Mouse (Mus musculus): ENCODE measurements around the gene Bsg. TPM values are rescaled to one million over a fixed set of nuclear protein-coding genes. Genes with fewer than 3 reads are reported as not detected.

The Bsg gene
- polyA plus RNA-seq, 1 experiment from 2014 or later, result 992 TPM

DNA sequence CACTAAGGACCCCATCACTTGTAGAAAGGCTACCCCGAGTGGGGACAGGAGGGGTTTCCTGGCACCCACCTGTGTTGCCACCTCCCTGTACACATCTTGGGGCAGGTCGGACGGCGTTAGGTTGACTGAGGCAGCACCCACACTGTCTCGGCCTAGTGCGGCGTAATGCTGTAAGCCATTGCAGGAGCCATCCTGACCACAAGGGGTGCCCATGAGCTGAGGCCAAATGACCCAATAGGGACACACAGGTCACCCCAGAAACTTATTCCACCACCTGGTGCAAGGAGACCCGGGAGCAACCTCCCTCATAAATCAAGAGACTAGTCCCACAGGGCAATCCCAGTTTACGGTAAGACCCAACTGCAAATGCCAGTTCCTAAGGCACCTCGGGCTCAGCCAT, 34.0 kb downstream of the Bsg start:
- Histone ChIP-seq H3K4me3 (ENCODE audit: low read depth, low read length) (no peak overlapping the region), H3K27me3 (replicated peaks; ENCODE audit: control insufficient read depth, insufficient read depth, low read length) (0 out of 2 replicates have a peak, but pooled peaks cover 4% of the 10 kb centered on the region), H3K27ac (ENCODE audit: low read depth, low read length) (no peak overlapping the region), H3K36me3 (ENCODE audit: control insufficient read depth, insufficient read depth, low read length) (peaks cover 83% of the 10 kb centered on the region), H3K9ac (ENCODE audit: low read depth, low read length) (no peak overlapping the region), H3K4me1 (replicated peaks; ENCODE audit: control insufficient read depth, insufficient read depth, low read length) (no peaks in the 10 kb centered on the region), H3K4me2 (no peak overlapping the region), H3K9me3 (ENCODE audit: control insufficient read depth, low read length) (peaks cover 11% of the 10 kb centered on the region; the same call in 1 of the 2 replicates)
- no peak for ATAC-seq (replicated peaks; ENCODE audit: low FRiP score)
- no peak for DNase-seq (ENCODE audit: low spot score)
- WGBS, result 93% methylated on average over 10 of the region's 10 CpGs

DNA sequence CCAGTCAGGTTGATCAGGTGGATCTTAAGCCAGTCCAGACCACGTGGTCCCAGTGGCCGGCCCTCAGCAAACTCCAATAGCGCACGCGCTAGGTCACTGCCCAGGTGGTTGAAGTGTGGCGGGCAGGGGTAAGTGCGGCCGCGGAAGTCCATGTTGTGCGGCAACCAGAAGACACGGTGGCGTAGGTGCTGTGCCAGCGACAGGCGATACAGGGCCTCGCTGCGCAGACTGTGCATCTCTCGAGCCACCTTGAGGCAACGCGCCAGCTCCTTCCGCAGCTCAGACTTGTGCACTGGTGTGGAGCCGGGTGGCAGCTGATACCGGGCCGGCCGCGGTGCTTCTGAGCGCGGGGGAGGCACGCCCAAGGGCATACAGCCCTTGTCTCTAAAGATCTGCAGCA, 34.9 kb downstream of the Bsg start:
- H3K9me3 ChIP-seq (ENCODE audit: control insufficient read depth, low read length), result peaks cover 11% of the 10 kb centered on the region; the same call in 1 of the 2 replicates
- 95% methylated on average over 28 of the region's 28 CpGs for WGBS
- no peak for ATAC-seq (replicated peaks; ENCODE audit: low FRiP score)

DNA sequence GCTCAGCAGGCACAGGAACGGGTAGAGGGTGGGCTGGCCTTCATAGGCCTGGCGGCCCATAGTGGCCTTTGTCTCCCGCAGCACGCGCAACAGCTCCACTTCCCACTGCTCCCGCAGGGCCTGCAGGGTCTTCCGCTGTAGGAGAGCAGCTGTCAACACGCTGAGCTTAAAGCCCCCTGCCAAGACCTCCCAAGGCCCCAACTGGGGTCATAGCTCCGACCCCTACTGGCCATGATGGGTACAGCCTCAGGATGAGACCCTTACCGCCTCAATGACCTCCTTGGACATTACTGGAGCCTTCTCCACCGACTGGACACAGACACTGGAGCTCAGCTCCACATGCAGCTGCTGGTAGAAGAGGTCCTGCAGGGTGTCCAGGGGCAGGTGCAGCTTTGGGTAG, 36.6 kb downstream of the Bsg start:
- ATAC-seq (replicated peaks; ENCODE audit: low FRiP score) (no peak), DNase-seq (ENCODE audit: low spot score) (no peak)
- Histone ChIP-seq H3K9ac (ENCODE audit: low read depth, low read length) (no peak overlapping the region), H3K27ac (ENCODE audit: low read depth, low read length) (no peak overlapping the region), H3K4me3 (ENCODE audit: low read depth, low read length) (no peak overlapping the region), H3K27me3 (replicated peaks; ENCODE audit: control insufficient read depth, insufficient read depth, low read length) (0 out of 2 replicates have a peak, but pooled peaks cover under 1% of the 10 kb centered on the region), H3K4me1 (replicated peaks; ENCODE audit: control insufficient read depth, insufficient read depth, low read length) (peaks cover 6% of the 10 kb centered on the region; the same call in 1 of the 2 replicates), H3K4me2 (no peak overlapping the region), H3K36me3 (ENCODE audit: control insufficient read depth, insufficient read depth, low read length) (peaks cover 75% of the 10 kb centered on the region), H3K9me3 (ENCODE audit: control insufficient read depth, low read length) (peaks cover 11% of the 10 kb centered on the region; the same call in 1 of the 2 replicates)
- WGBS, result 81% methylated on average over 11 of the region's 11 CpGs

More for the DNA sequence above, 34.9 kb downstream of the Bsg start:
- Histone ChIP-seq H3K27ac (ENCODE audit: low read depth, low read length) (no peak overlapping the region), H3K4me2 (no peak overlapping the region), H3K4me3 (ENCODE audit: low read depth, low read length) (no peak overlapping the region), H3K36me3 (ENCODE audit: control insufficient read depth, insufficient read depth, low read length) (peaks cover 87% of the 10 kb centered on the region), H3K9ac (ENCODE audit: low read depth, low read length) (no peak overlapping the region), H3K4me1 (replicated peaks; ENCODE audit: control insufficient read depth, insufficient read depth, low read length) (no peaks in the 10 kb centered on the region), H3K27me3 (replicated peaks; ENCODE audit: control insufficient read depth, insufficient read depth, low read length) (0 out of 2 replicates have a peak, but pooled peaks cover 4% of the 10 kb centered on the region)
- DNase-seq (ENCODE audit: low spot score), result no peak

DNA sequence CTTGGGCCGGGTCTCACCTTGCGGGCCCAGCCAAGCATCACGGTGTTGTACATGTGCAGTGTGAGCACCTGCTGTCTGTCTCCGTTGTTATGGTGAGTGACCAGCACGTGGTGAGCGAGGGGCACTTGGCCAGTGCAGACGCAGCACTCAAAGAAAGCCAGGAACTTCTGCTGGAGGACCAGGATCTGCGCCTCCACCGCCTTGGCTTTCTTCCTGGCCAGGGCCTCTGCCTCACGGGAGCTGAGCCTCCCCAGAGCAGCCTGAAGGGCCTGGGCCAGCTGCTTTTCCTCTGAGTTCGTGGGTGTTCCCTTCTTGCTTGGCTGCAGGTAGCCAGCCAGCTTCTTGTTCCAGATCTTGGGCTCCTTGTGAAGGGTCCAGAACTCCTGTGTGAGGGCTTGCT, 38.9 kb downstream of the Bsg start:
- Histone ChIP-seq H3K27me3 (replicated peaks; ENCODE audit: control insufficient read depth, insufficient read depth, low read length) (no peaks in the 10 kb centered on the region), H3K27ac (ENCODE audit: low read depth, low read length) (no peak overlapping the region), H3K4me3 (ENCODE audit: low read depth, low read length) (no peak overlapping the region), H3K9me3 (ENCODE audit: control insufficient read depth, low read length) (peaks cover 9% of the 10 kb centered on the region; the same call in 1 of the 2 replicates), H3K36me3 (ENCODE audit: control insufficient read depth, insufficient read depth, low read length) (peaks cover 52% of the 10 kb centered on the region), H3K4me2 (no peak overlapping the region), H3K9ac (ENCODE audit: low read depth, low read length) (no peak overlapping the region), H3K4me1 (replicated peaks; ENCODE audit: control insufficient read depth, insufficient read depth, low read length) (peaks cover 6% of the 10 kb centered on the region)
- WGBS, result 93% methylated on average over 11 of the region's 11 CpGs
- no peak for DNase-seq (ENCODE audit: low spot score)
- no peak for ATAC-seq (replicated peaks; ENCODE audit: low FRiP score)

DNA sequence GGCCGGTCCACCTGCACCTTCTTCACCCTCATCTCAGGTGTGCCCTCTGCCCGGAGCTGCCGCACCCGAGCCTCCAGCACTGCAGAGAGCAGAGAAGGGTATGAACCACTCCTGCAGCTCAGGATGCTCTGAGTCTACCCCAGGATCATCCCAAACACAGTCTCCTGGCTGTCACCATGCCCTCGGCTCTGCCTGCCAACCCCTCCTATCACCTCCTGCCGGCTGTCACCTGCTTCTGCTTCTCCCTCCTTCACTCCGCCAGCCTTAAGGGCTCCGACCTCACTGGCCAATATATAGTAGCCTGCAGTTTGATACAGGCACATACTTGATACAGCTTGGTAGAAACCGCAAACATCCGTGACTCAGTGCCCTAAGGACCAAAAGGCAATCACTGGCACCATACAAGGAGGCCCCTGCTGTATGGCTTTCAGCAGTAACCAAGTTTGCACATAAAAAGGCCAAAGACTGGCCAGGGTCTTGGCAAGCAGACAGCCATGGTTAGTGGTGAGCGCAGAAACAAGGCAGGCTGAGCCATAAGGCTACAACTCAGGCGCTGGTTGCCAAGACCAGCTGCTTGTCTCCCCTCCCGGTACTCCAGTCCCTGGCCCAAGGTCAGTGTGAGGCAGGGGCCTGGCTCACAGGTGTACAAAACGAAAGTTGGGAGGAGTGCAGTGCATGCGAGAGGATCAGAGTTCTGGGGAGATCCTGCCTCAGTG, 39.5 kb downstream of the Bsg start:
- ATAC-seq (replicated peaks; ENCODE audit: low FRiP score), result no peak
- DNase-seq (ENCODE audit: low spot score), result no peak
- H3K9ac ChIP-seq (ENCODE audit: low read depth, low read length), result no peak overlapping the region
- H3K4me3 ChIP-seq (ENCODE audit: low read depth, low read length), result no peak overlapping the region
- H3K27ac ChIP-seq (ENCODE audit: low read depth, low read length), result no peak overlapping the region
- H3K4me1 ChIP-seq (replicated peaks; ENCODE audit: control insufficient read depth, insufficient read depth, low read length), result peaks cover 6% of the 10 kb centered on the region
- H3K9me3 ChIP-seq (ENCODE audit: control insufficient read depth, low read length), result peaks cover 6% of the 10 kb centered on the region; the same call in 1 of the 2 replicates
- no peaks in the 10 kb centered on the region for H3K27me3 ChIP-seq (replicated peaks; ENCODE audit: control insufficient read depth, insufficient read depth, low read length)
- H3K36me3 ChIP-seq (ENCODE audit: control insufficient read depth, insufficient read depth, low read length), result peaks cover 46% of the 10 kb centered on the region
- 95% methylated on average over 15 of the region's 15 CpGs for WGBS
- no peak overlapping the region for H3K4me2 ChIP-seq

DNA sequence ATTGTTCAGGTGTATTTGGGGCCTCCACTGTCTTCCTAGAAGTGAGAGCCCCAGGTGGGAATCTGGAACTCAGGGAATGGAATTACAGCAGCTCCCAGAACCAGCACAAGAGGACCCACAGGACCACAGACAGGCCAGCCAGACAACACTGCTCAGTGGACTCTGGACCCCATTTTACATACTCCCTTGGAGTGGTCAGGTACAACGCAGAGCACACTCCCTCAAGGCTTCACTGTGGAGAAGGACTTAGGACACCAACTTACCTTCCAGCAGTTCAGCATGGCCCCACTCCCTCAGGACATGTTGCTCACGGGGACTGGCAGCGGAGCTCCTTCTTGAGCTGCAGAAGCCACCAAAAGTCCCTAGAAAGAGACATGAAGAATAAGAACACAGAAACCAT, 41.1 kb downstream of the Bsg start:
- Histone ChIP-seq H3K4me1 (replicated peaks; ENCODE audit: control insufficient read depth, insufficient read depth, low read length) (peaks cover 9% of the 10 kb centered on the region), H3K9me3 (ENCODE audit: control insufficient read depth, low read length) (no peaks in the 10 kb centered on the region), H3K9ac (ENCODE audit: low read depth, low read length) (no peak overlapping the region; the same call in 1 of the 2 replicates), H3K36me3 (ENCODE audit: control insufficient read depth, insufficient read depth, low read length) (peaks cover 30% of the 10 kb centered on the region), H3K4me2 (peak overlapping the region; percentile 65), H3K4me3 (ENCODE audit: low read depth, low read length) (peak overlapping the region; percentile 68), H3K27ac (ENCODE audit: low read depth, low read length) (no peak overlapping the region), H3K27me3 (replicated peaks; ENCODE audit: control insufficient read depth, insufficient read depth, low read length) (no peaks in the 10 kb centered on the region)
- DNase-seq (ENCODE audit: low spot score), result no peak
- ATAC-seq (replicated peaks; ENCODE audit: low FRiP score), result no peak
- WGBS, result 90% methylated on average over 3 of the region's 3 CpGs

DNA sequence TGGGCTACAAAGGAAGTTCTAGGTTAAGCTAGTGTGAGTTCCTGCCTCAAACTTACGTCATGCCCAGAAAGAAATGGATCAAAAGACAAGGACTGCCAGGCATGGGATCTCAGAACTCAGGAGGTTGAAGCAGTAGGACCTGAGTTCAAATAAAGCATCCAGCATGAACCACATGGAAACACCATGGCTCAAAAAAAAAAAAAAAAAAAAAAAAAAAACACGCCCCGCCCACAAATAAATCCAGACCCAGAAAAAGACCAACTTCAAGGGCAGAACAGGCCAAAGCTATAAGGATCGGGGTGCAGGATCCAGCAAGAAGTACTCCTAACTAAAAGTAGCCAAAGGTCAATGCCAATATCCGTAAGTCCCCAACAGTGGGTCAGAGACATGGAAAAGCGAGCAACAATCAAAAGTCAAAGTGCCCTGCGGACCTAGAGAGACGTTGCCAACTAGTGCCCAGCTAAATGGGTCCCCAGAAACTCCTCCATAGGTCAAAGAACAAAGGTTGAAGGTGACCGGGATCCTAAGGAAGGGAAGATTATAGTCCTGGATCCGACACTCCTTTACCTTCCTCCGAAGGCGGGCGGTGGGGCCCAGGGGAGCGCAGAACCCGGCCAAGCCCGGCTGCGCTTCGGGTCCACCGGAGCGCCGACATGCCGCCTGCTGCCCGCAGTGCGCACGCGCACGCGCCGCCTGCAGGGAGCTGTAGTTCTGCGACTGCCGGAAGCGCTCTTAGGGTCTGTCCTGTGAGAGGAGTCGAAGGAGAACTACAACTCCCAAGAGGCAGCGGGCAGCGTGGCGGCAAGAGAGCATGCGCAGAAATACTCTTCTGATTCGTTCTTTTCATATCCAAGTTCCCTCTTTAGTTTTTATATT, 41.8 kb downstream of the Bsg start, which contains the start of gene Polrmt:
TSS of gene Polrmt (minus strand) at position 684 of the 876 bp plus-strand sequence.
- DNase-seq (ENCODE audit: low spot score) (peak; percentile 93), ATAC-seq (replicated peaks; ENCODE audit: low FRiP score) (peak; percentile 95)
- Histone ChIP-seq H3K4me3 (ENCODE audit: low read depth, low read length) (peak within 1 kb of the TSS; percentile 68), H3K4me1 (replicated peaks; ENCODE audit: control insufficient read depth, insufficient read depth, low read length) (peaks cover 9% of the 10 kb centered on the region), H3K27me3 (replicated peaks; ENCODE audit: control insufficient read depth, insufficient read depth, low read length) (no peaks in the 10 kb centered on the region), H3K4me2 (peak within 1 kb of the TSS; percentile 65), H3K27ac (ENCODE audit: low read depth, low read length) (peak within 1 kb of the TSS; percentile 54; the same call in 1 of the 2 replicates), H3K9me3 (ENCODE audit: control insufficient read depth, low read length) (no peaks in the 10 kb centered on the region), H3K36me3 (ENCODE audit: control insufficient read depth, insufficient read depth, low read length) (peaks cover 23% of the 10 kb centered on the region), H3K9ac (ENCODE audit: low read depth, low read length) (peak within 1 kb of the TSS; percentile 62)
- 3% methylated on average over 38 of the region's 38 CpGs for WGBS

DNA sequence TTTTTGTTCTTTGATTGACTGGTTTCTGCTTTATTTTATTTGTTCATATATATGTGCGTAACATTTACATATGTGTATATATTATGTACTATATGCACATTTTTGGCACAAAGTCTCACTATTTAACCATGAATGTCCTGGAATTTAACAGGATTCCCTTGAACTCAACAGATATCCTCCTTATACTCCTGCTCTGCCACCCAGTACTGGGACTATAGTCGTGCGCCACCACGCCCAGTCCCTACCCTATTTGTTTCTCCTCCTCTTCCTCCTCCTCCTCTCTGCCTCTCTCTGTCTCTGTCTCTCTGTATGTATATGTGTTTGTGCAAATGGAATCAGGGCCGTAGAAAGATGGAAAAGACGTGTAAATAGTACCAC, 42.5 kb downstream of the Bsg start:
- Histone ChIP-seq H3K36me3 (ENCODE audit: control insufficient read depth, insufficient read depth, low read length) (peaks cover 17% of the 10 kb centered on the region), H3K27ac (ENCODE audit: low read depth, low read length) (peak overlapping the region; percentile 54; the same call in 1 of the 2 replicates), H3K27me3 (replicated peaks; ENCODE audit: control insufficient read depth, insufficient read depth, low read length) (no peaks in the 10 kb centered on the region), H3K4me3 (ENCODE audit: low read depth, low read length) (peak overlapping the region; percentile 20; the same call in 1 of the 2 replicates), H3K9me3 (ENCODE audit: control insufficient read depth, low read length) (no peaks in the 10 kb centered on the region), H3K9ac (ENCODE audit: low read depth, low read length) (peak overlapping the region; percentile 17; the same call in 1 of the 2 replicates), H3K4me2 (peak overlapping the region; percentile 65), H3K4me1 (replicated peaks; ENCODE audit: control insufficient read depth, insufficient read depth, low read length) (peaks cover 9% of the 10 kb centered on the region)
- DNase-seq (ENCODE audit: low spot score) (no peak), ATAC-seq (replicated peaks; ENCODE audit: low FRiP score) (peak; percentile 71)
- 24% methylated on average over 6 of the region's 6 CpGs for WGBS

Measured in liver, embryonic 11.5 days (tissue).